Mouse (Mus musculus): Measurements from ENCODE around the gene Bcr. TPM values are rescaled to one million over a fixed set of nuclear protein-coding genes. Genes with fewer than 3 reads are reported as not detected.

Bcr gene
- polyA plus RNA-seq, 1 experiment from 2014 or later, result 1.8 TPM

DNA sequence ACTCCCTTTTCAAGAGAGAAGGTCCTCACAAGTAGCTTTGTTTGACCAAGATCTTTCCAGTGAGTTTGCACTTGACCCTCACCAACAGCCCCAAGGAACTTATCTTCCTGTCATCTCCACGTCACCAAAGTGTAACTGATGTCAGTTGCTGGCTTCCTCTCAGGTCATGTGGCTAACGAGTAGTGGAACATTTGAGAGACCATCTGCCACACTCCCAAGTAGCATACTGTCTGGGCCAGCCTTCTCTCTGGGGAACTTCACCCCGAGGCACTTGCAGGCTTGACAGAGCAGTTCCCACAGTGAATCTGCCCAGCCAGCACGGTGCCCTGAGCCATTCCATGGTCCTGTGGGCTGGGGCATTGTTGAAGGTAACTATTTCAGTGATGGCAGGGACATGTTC lies 65.2 kb downstream of the Bcr start:
- Histone ChIP-seq H3K27me3 (ENCODE audit: control insufficient read depth, insufficient read depth, low read depth, low read length) (no peaks in the 10 kb centered on the region), H3K4me1 (ENCODE audit: control insufficient read depth, low read depth, low read length) (peaks cover 7% of the 10 kb centered on the region), H3K9me3 (replicated peaks; ENCODE audit: control insufficient read depth, low read length) (no peaks in the 10 kb centered on the region), H3K27ac (ENCODE audit: low read length) (no peak overlapping the region), H3K4me3 (ENCODE audit: low read depth, low read length) (no peak overlapping the region), H3K36me3 (ENCODE audit: control insufficient read depth, insufficient read depth) (no peaks in the 10 kb centered on the region), H3K9ac (ENCODE audit: low read depth, low read length) (no peak overlapping the region), H3K4me2 (ENCODE audit: low read depth, low read length) (no peak overlapping the region)
- ATAC-seq (ENCODE audit: low read depth), result no peak; the same call in 1 of the 2 replicates
- WGBS (ENCODE audit: insufficient replicate concordance), result 34% methylated on average over 4 of the region's 4 CpGs

GRCm38 (mm10) chr10:75129283-75129710 lies 68.9 kb downstream of the Bcr start:
- no peaks in the 10 kb centered on the region for H3K9me3 ChIP-seq (replicated peaks; ENCODE audit: control insufficient read depth, low read length)
- no peaks in the 10 kb centered on the region for H3K27me3 ChIP-seq (ENCODE audit: control insufficient read depth, insufficient read depth, low read depth, low read length)
- H3K36me3 ChIP-seq (ENCODE audit: control insufficient read depth, insufficient read depth), result no peaks in the 10 kb centered on the region
- H3K4me3 ChIP-seq (ENCODE audit: low read depth, low read length), result no peak overlapping the region
- H3K27ac ChIP-seq (ENCODE audit: low read length), result no peak overlapping the region
- ATAC-seq (ENCODE audit: low read depth), result no peak
- peaks cover 2% of the 10 kb centered on the region; the same call in 1 of the 2 replicates for H3K4me1 ChIP-seq (ENCODE audit: control insufficient read depth, low read depth, low read length)
- H3K9ac ChIP-seq (ENCODE audit: low read depth, low read length), result no peak overlapping the region
- 61% methylated on average over 7 of the region's 7 CpGs for WGBS (ENCODE audit: insufficient replicate concordance)
- no peak overlapping the region for H3K4me2 ChIP-seq (ENCODE audit: low read depth, low read length)

DNA sequence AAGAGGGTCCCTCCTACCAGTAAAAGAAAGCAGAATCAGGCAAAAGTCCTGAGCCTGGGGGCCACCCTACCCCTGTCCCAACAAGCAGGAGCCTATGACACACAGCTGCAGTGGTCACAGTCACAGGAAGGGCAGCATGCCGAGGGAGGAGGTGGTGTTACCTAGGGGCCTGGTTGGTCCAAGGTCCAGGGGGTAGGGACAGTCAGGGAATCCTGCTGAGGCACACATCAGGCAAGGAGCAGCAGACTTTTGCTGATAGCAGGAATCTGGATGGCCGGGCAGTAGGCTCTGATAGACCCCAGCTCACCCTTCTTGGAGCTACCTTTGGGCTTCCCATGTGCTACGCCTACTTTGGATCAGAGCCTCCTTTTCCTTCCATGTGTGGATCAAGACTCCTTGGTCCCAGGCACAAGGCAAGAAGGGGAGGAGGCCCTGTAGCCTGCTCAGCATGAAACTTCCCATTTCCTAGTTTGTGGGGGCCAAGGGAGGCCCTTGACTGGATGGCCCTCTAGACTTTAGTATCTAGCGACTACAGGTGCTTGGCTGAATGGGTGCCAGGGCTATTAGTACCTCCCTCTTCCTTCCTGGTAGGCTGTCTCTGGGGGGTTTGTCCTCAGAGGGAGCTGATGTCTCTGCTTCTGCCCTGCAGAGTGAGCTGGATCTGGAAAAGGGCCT lies 70.1 kb downstream of the Bcr start:
- WGBS (ENCODE audit: insufficient replicate concordance), result 56% methylated on average over 4 of the region's 4 CpGs
- no peak overlapping the region for H3K27ac ChIP-seq (ENCODE audit: low read length)
- H3K4me1 ChIP-seq (ENCODE audit: control insufficient read depth, low read depth, low read length), result peaks cover 2% of the 10 kb centered on the region; the same call in 1 of the 2 replicates
- 0 out of 2 replicates have a peak, but pooled peaks have one; percentile 45 for ATAC-seq (ENCODE audit: low read depth)
- H3K36me3 ChIP-seq (ENCODE audit: control insufficient read depth, insufficient read depth), result no peaks in the 10 kb centered on the region
- H3K27me3 ChIP-seq (ENCODE audit: control insufficient read depth, insufficient read depth, low read depth, low read length), result no peaks in the 10 kb centered on the region
- no peak overlapping the region for H3K4me3 ChIP-seq (ENCODE audit: low read depth, low read length)
- no peak overlapping the region for H3K9ac ChIP-seq (ENCODE audit: low read depth, low read length)
- H3K9me3 ChIP-seq (replicated peaks; ENCODE audit: control insufficient read depth, low read length), result no peaks in the 10 kb centered on the region
- no peak overlapping the region for H3K4me2 ChIP-seq (ENCODE audit: low read depth, low read length)

DNA sequence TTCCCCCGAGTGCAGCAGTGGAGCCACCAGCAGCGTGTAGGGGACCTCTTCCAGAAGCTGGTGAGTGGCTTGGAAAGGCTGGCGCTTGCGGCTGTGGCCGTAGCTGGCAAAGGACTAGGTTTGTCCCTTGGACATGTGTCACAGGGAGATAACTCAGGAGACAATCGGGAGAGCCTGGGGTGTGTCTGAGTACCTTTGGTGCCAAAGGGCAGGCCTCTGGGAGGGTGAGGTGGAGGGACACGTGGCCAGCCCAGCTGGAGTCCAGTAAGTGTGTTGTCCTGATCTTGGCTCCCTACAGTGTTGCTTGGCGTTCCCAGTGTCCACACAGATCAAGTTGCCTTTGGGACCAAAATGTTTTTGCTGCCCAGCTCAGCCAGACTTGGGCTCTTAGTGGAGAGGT lies 71.2 kb downstream of the Bcr start:
- 52% methylated on average over 8 of the region's 8 CpGs for WGBS (ENCODE audit: insufficient replicate concordance)
- ATAC-seq (ENCODE audit: low read depth), result no peak
- no peaks in the 10 kb centered on the region for H3K9me3 ChIP-seq (replicated peaks; ENCODE audit: control insufficient read depth, low read length)
- no peaks in the 10 kb centered on the region for H3K27me3 ChIP-seq (ENCODE audit: control insufficient read depth, insufficient read depth, low read depth, low read length)
- no peak overlapping the region for H3K4me2 ChIP-seq (ENCODE audit: low read depth, low read length)
- no peak overlapping the region for H3K4me3 ChIP-seq (ENCODE audit: low read depth, low read length)
- H3K9ac ChIP-seq (ENCODE audit: low read depth, low read length), result no peak overlapping the region
- H3K36me3 ChIP-seq (ENCODE audit: control insufficient read depth, insufficient read depth), result no peaks in the 10 kb centered on the region
- peaks cover 2% of the 10 kb centered on the region; the same call in 1 of the 2 replicates for H3K4me1 ChIP-seq (ENCODE audit: control insufficient read depth, low read depth, low read length)
- no peak overlapping the region for H3K27ac ChIP-seq (ENCODE audit: low read length)

- no peak for ATAC-seq (ENCODE audit: low read depth)
- peaks cover 2% of the 10 kb centered on the region; the same call in 1 of the 2 replicates for H3K4me1 ChIP-seq (ENCODE audit: control insufficient read depth, low read depth, low read length)
- no peak overlapping the region for H3K4me2 ChIP-seq (ENCODE audit: low read depth, low read length)
- H3K27ac ChIP-seq (ENCODE audit: low read length), result no peak overlapping the region
- H3K4me3 ChIP-seq (ENCODE audit: low read depth, low read length), result no peak overlapping the region
- no peaks in the 10 kb centered on the region for H3K9me3 ChIP-seq (replicated peaks; ENCODE audit: control insufficient read depth, low read length)
- H3K36me3 ChIP-seq (ENCODE audit: control insufficient read depth, insufficient read depth), result no peaks in the 10 kb centered on the region
- no peak overlapping the region for H3K9ac ChIP-seq (ENCODE audit: low read depth, low read length)
- no peaks in the 10 kb centered on the region for H3K27me3 ChIP-seq (ENCODE audit: control insufficient read depth, insufficient read depth, low read depth, low read length)
- 80% methylated on average over 15 of the region's 15 CpGs for WGBS (ENCODE audit: insufficient replicate concordance)
Measured at GRCm38 (mm10) chr10:75134861-75135517, 74.6 kb downstream of the Bcr start.

DNA sequence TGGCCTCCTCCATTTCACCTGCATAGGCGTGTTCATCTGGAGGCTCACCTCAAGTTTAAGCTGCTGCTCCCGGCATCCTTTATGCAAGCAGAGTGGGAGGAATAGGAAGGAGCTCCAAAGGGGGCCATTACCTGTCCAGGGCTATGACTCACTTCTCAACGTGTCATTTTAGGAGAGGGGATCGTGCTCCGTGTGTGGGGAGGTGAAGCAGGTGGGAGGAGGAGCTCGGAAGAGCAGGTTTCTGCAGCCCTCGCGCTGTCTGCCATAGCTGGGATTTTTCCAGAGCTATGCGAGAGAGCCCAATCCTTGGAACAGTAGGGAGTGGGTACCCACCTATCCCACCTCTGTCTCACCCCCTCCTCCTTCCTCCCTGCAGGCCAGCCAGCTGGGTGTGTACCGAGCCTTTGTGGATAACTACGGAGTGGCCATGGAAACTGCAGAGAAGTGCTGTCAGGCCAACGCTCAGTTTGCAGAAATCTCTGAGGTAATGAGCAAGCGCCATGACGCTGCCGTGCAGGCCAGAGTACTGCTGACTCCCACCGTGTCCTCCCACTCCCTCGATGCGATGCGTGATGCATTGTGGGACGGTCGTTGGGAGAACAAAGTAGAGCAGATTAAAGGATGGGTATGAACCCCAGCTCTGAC lies 75.2 kb downstream of the Bcr start:
- no peaks in the 10 kb centered on the region for H3K9me3 ChIP-seq (replicated peaks; ENCODE audit: control insufficient read depth, low read length)
- no peak overlapping the region for H3K9ac ChIP-seq (ENCODE audit: low read depth, low read length)
- WGBS (ENCODE audit: insufficient replicate concordance), result 84% methylated on average over 21 of the region's 21 CpGs
- no peak overlapping the region for H3K4me3 ChIP-seq (ENCODE audit: low read depth, low read length)
- H3K4me2 ChIP-seq (ENCODE audit: low read depth, low read length), result no peak overlapping the region
- H3K36me3 ChIP-seq (ENCODE audit: control insufficient read depth, insufficient read depth), result no peaks in the 10 kb centered on the region
- H3K27me3 ChIP-seq (ENCODE audit: control insufficient read depth, insufficient read depth, low read depth, low read length), result no peaks in the 10 kb centered on the region
- no peak for ATAC-seq (ENCODE audit: low read depth)
- H3K27ac ChIP-seq (ENCODE audit: low read length), result no peak overlapping the region
- no peaks in the 10 kb centered on the region for H3K4me1 ChIP-seq (ENCODE audit: control insufficient read depth, low read depth, low read length)

DNA sequence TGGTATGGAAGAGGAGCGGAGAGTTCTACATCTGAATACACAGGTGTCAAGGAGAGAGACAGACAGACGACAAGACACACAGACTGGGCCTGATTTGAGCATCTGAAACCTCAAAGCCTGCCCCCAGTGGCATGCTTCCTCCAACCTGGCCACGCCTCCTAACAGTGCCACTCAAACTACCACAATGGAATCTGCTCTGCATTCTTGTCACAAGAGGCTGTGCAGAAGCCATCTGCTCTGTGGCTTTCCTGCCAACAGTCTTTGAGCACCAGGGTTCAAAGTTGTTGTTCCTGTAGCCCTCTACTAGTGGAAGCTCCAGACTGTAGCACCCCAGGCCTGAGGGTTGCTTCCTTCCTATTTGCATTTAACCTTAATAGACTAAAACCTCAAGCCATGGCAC lies 76.8 kb downstream of the Bcr start:
- Histone ChIP-seq H3K4me2 (ENCODE audit: low read depth, low read length) (no peak overlapping the region), H3K27me3 (ENCODE audit: control insufficient read depth, insufficient read depth, low read depth, low read length) (no peaks in the 10 kb centered on the region), H3K9me3 (replicated peaks; ENCODE audit: control insufficient read depth, low read length) (no peaks in the 10 kb centered on the region), H3K36me3 (ENCODE audit: control insufficient read depth, insufficient read depth) (no peaks in the 10 kb centered on the region), H3K4me3 (ENCODE audit: low read depth, low read length) (no peak overlapping the region), H3K27ac (ENCODE audit: low read length) (no peak overlapping the region), H3K4me1 (ENCODE audit: control insufficient read depth, low read depth, low read length) (no peaks in the 10 kb centered on the region), H3K9ac (ENCODE audit: low read depth, low read length) (no peak overlapping the region)
- WGBS (ENCODE audit: insufficient replicate concordance), result 35% methylated on average over 3 of the region's 3 CpGs
- ATAC-seq (ENCODE audit: low read depth), result no peak

- no peak overlapping the region for H3K4me2 ChIP-seq (ENCODE audit: low read depth, low read length)
- H3K9ac ChIP-seq (ENCODE audit: low read depth, low read length), result no peak overlapping the region
- H3K27me3 ChIP-seq (ENCODE audit: control insufficient read depth, insufficient read depth, low read depth, low read length), result no peaks in the 10 kb centered on the region
- WGBS (ENCODE audit: insufficient replicate concordance), result 47% methylated on average over 17 of the region's 17 CpGs
- no peak overlapping the region for H3K27ac ChIP-seq (ENCODE audit: low read length)
- ATAC-seq (ENCODE audit: low read depth), result no peak
- H3K36me3 ChIP-seq (ENCODE audit: control insufficient read depth, insufficient read depth), result no peaks in the 10 kb centered on the region
- H3K4me3 ChIP-seq (ENCODE audit: low read depth, low read length), result no peak overlapping the region
- H3K9me3 ChIP-seq (replicated peaks; ENCODE audit: control insufficient read depth, low read length), result no peaks in the 10 kb centered on the region
- H3K4me1 ChIP-seq (ENCODE audit: control insufficient read depth, low read depth, low read length), result no peaks in the 10 kb centered on the region; the same call in 1 of the 2 replicates
Measured at GRCm38 (mm10) chr10:75145221-75145620, 84.8 kb downstream of the Bcr start.

GRCm38 (mm10) chr10:75146001-75146400 lies 85.6 kb downstream of the Bcr start:
- Histone ChIP-seq H3K4me3 (ENCODE audit: low read depth, low read length) (no peak overlapping the region), H3K9ac (ENCODE audit: low read depth, low read length) (no peak overlapping the region), H3K27me3 (ENCODE audit: control insufficient read depth, insufficient read depth, low read depth, low read length) (no peaks in the 10 kb centered on the region), H3K27ac (ENCODE audit: low read length) (no peak overlapping the region; the same call in 1 of the 2 replicates), H3K4me2 (ENCODE audit: low read depth, low read length) (no peak overlapping the region), H3K36me3 (ENCODE audit: control insufficient read depth, insufficient read depth) (no peaks in the 10 kb centered on the region), H3K9me3 (replicated peaks; ENCODE audit: control insufficient read depth, low read length) (no peaks in the 10 kb centered on the region), H3K4me1 (ENCODE audit: control insufficient read depth, low read depth, low read length) (no peaks in the 10 kb centered on the region; the same call in 1 of the 2 replicates)
- 24% methylated on average over 4 of the region's 4 CpGs for WGBS (ENCODE audit: insufficient replicate concordance)
- ATAC-seq (ENCODE audit: low read depth), result peak; percentile 57
